In the genomic region with DNA sequence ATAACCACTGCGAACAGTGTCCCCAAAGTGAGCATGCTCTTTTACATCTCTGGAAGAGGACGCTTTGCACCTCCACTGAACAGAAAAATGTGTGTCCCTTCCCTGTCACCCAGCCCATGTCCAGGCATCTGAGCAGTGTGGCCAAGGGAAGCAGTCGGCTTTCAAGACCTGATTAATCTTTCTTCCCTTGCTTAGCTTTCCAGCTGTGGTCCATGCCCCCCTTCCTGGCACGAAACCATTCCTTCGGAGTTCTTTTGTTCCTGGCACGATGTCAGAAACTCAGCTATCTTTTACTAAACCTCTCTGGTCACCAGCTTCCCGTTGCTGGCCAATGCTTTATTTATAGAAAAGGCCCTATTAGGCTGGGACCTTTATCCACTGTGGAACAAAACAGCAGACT, we compare ENCODE assay signal across 25 mouse cellular contexts.
DNase-seq lines count a peak whose midpoint lies in the region; ATAC-seq and TF ChIP-seq lines count a peak whose summit lies in the region.
"Had no signal": no experiment of that assay in that cellular context is flagged by ENCODE, and none has a peak within 500 bp of the region (broad histone marks: within the 10 kb centered on the region; RNA-seq: fewer than 3 reads in every experiment).

No protein-coding gene starts in this region.

- DNase-seq in heart, adult 8-10 months (ENCODE audit: low spot score), result no peak
- DNase-seq in lung, embryonic 14.5 days, result peak; percentile 86
- DNase-seq in lung, adult 2 months, result no peak
- DNase-seq in midbrain, embryonic 11.5 days (ENCODE audit: low spot score, missing footprints), result peak; percentile 69
- DNase-seq in gastrocnemius, adult 8-10 months (ENCODE audit: low spot score in 2 of 2), result no peak
- DNase-seq: adrenal gland, postnatal 25 days; cerebellum, adult 18-20 months; cerebellum, postnatal 14 days; gastrocnemius, adult 2 months; kidney, adult 2 months; kidney, postnatal 36 days; left cerebral cortex, postnatal 4 days; liver, postnatal 0 days; midbrain, embryonic 14.5 days; thymus, adult 2 months; thymus, postnatal 36 days had no signal

- ATAC-seq in heart, embryonic 13.5 days (ENCODE audit: extremely low read depth, insufficient number of reproducible peaks, low FRiP score, low TSS enrichment), result no peak
- ATAC-seq in lung, embryonic 14.5 days (ENCODE audit: insufficient read depth), result peak; percentile 64
- ATAC-seq in midbrain, embryonic 11.5 days (ENCODE audit: low FRiP score), result no peak
- ATAC-seq in midbrain, embryonic 13.5 days, result no peak
- ATAC-seq: CD4-positive, CD25-positive, alpha-beta regulatory T cell, adult 4 months; forebrain, embryonic 16.5 days; hindbrain, postnatal 0 days; intestine, embryonic 15.5 days; liver, embryonic 12.5 days; liver, postnatal 0 days had no signal

- no peak overlapping the region for H3K4me3 ChIP-seq in heart, embryonic 13.5 days
- no peak overlapping the region for H3K4me3 ChIP-seq in lung, embryonic 14.5 days (ENCODE audit: low read depth, low read length)
- H3K4me3 ChIP-seq in lung, adult 2 months (replicated peaks; ENCODE audit: extremely low read depth, low read depth, low read length), result no peak overlapping the region
- no peak overlapping the region for H3K4me3 ChIP-seq in midbrain, embryonic 11.5 days (ENCODE audit: low read depth, low read length)
- H3K4me3 ChIP-seq in midbrain, embryonic 13.5 days (replicated peaks), result no peak overlapping the region
- H3K4me3 ChIP-seq: erythroblast, embryonic 14.5 days; gastrocnemius, adult 2 months; intestine, embryonic 15.5 days; liver, embryonic 12.5 days; megakaryocyte, embryonic 14.5 days had no signal

- peak overlapping the region; percentile 49 for H3K27ac ChIP-seq in heart, embryonic 13.5 days (replicated peaks)
- H3K27ac ChIP-seq in lung, embryonic 14.5 days (ENCODE audit: low read depth), result peak overlapping the region; percentile 50; the same call in 1 of the 2 replicates
- H3K27ac ChIP-seq in midbrain, embryonic 11.5 days (ENCODE audit: low read depth, low read length), result no peak overlapping the region
- H3K27ac ChIP-seq in midbrain, embryonic 13.5 days, result no peak overlapping the region
- H3K27ac ChIP-seq: gastrocnemius, adult 2 months; hindbrain, postnatal 0 days; intestine, embryonic 15.5 days; liver, embryonic 12.5 days had no signal

- no peaks in the 10 kb centered on the region for H3K36me3 ChIP-seq in heart, embryonic 13.5 days
- no peaks in the 10 kb centered on the region for H3K36me3 ChIP-seq in lung, embryonic 14.5 days (ENCODE audit: insufficient read depth)
- no peaks in the 10 kb centered on the region for H3K36me3 ChIP-seq in midbrain, embryonic 11.5 days (ENCODE audit: control insufficient read depth, insufficient read depth, low read length)
- H3K36me3 ChIP-seq in midbrain, embryonic 13.5 days, result no peaks in the 10 kb centered on the region
- H3K36me3 ChIP-seq: intestine, embryonic 15.5 days; liver, embryonic 12.5 days had no signal

- no peak for TF ChIP-seq POLR2A in lung, adult 2 months (IDR thresholded peaks at IDR 0.05; ENCODE audit: borderline replicate concordance, extremely low read depth, low read depth, low read length)

- no peak overlapping the region for H3K4me2 ChIP-seq in heart, embryonic 13.5 days
- no peak overlapping the region for H3K4me2 ChIP-seq in lung, embryonic 14.5 days
- no peak overlapping the region for H3K4me2 ChIP-seq in midbrain, embryonic 11.5 days
- no peak overlapping the region for H3K4me2 ChIP-seq in midbrain, embryonic 13.5 days (replicated peaks)
- H3K4me2 ChIP-seq: intestine, embryonic 15.5 days; liver, embryonic 12.5 days had no signal

- H3K9me3 ChIP-seq in heart, embryonic 13.5 days, result peaks cover 3% of the 10 kb centered on the region; the same call in 1 of the 2 replicates
- no peaks in the 10 kb centered on the region for H3K9me3 ChIP-seq in lung, embryonic 14.5 days (ENCODE audit: low read depth, low read length)
- H3K9me3 ChIP-seq in midbrain, embryonic 11.5 days (ENCODE audit: control insufficient read depth, low read length), result no peaks in the 10 kb centered on the region
- H3K9me3 ChIP-seq in midbrain, embryonic 13.5 days, result no peaks in the 10 kb centered on the region
- H3K9me3 ChIP-seq: intestine, embryonic 15.5 days; liver, embryonic 12.5 days had no signal

- 33% methylated on average over 7 of the region's 7 CpGs for WGBS in heart, embryonic 13.5 days
- WGBS in lung, embryonic 14.5 days, result 35% methylated on average over 7 of the region's 7 CpGs
- WGBS in lung, adult 2 months, result 45% methylated on average over 7 of the region's 7 CpGs
- 73% methylated on average over 7 of the region's 7 CpGs for WGBS in midbrain, embryonic 11.5 days
- whole genome bisulfite sequencing in midbrain, embryonic 13.5 days, result 62% methylated on average over 7 of the region's 7 CpGs

- H3K9ac ChIP-seq in heart, embryonic 13.5 days, result no peak overlapping the region
- no peak overlapping the region for H3K9ac ChIP-seq in lung, embryonic 14.5 days
- H3K9ac ChIP-seq in midbrain, embryonic 11.5 days (ENCODE audit: low read length), result no peak overlapping the region
- H3K9ac ChIP-seq in midbrain, embryonic 13.5 days (replicated peaks), result no peak overlapping the region
- H3K9ac ChIP-seq: intestine, embryonic 15.5 days; liver, embryonic 12.5 days; liver, postnatal 0 days had no signal

- peaks cover 22% of the 10 kb centered on the region for H3K4me1 ChIP-seq in heart, embryonic 13.5 days
- peaks cover 4% of the 10 kb centered on the region; the same call in 1 of the 2 replicates for H3K4me1 ChIP-seq in lung, embryonic 14.5 days (ENCODE audit: insufficient read depth)
- H3K4me1 ChIP-seq in lung, adult 2 months (ENCODE audit: control insufficient read depth, insufficient read depth, low read length), result no peaks in the 10 kb centered on the region
- H3K4me1 ChIP-seq in midbrain, embryonic 11.5 days (ENCODE audit: control insufficient read depth, insufficient read depth, low read length), result no peaks in the 10 kb centered on the region
- H3K4me1 ChIP-seq in midbrain, embryonic 13.5 days (replicated peaks), result no peaks in the 10 kb centered on the region
- H3K4me1 ChIP-seq: intestine, embryonic 15.5 days; liver, embryonic 12.5 days had no signal

- no peaks in the 10 kb centered on the region for H3K27me3 ChIP-seq in heart, embryonic 13.5 days (replicated peaks)
- H3K27me3 ChIP-seq in lung, embryonic 14.5 days (ENCODE audit: insufficient read depth, low read length), result no peaks in the 10 kb centered on the region
- no peaks in the 10 kb centered on the region for H3K27me3 ChIP-seq in midbrain, embryonic 11.5 days (ENCODE audit: control insufficient read depth, insufficient read depth, low read length)
- no peaks in the 10 kb centered on the region for H3K27me3 ChIP-seq in midbrain, embryonic 13.5 days
- H3K27me3 ChIP-seq: intestine, embryonic 15.5 days had no signal

- TF ChIP-seq CTCF in lung, embryonic 14.5 days (IDR thresholded peaks at IDR 0.05; ENCODE audit: low read depth), result no peak
- TF ChIP-seq CTCF in lung, adult 2 months (IDR thresholded peaks at IDR 0.05; ENCODE audit: insufficient read depth, low read length), result no peak

Comparison
In these comparisons a context has a peak if more than half of its experiments do, and no peak if none do; other contexts are left out.
1. DNase-seq: peak in lung, embryonic 14.5 days (single experiment) and midbrain, embryonic 11.5 days (single experiment); none in heart, adult 8-10 months (single experiment), lung, adult 2 months (single experiment) and gastrocnemius, adult 8-10 months (0 of 2).
2. H3K27ac ChIP-seq: peak in heart, embryonic 13.5 days (single experiment) and lung, embryonic 14.5 days (single experiment); none in midbrain, embryonic 11.5 days (single experiment) and midbrain, embryonic 13.5 days (single experiment).